Mouse (Mus musculus) right cerebral cortex, adult 2 months (tissue): Measurements from ENCODE around the gene Ifngr2.

ENCODE experiments used
- DNase-seq, 2 experiments: peaks; one replicate each; pipeline ENCODE4 v3.0.0; 2021 to 2022; ENCODE audit warnings: low spot score in 2 of 2

Gene Ifngr2

GRCm38 (mm10) chr16:91609501-91610245, 62.8 kb downstream of the Ifngr2 start:
- DNase-seq: no peak

DNA sequence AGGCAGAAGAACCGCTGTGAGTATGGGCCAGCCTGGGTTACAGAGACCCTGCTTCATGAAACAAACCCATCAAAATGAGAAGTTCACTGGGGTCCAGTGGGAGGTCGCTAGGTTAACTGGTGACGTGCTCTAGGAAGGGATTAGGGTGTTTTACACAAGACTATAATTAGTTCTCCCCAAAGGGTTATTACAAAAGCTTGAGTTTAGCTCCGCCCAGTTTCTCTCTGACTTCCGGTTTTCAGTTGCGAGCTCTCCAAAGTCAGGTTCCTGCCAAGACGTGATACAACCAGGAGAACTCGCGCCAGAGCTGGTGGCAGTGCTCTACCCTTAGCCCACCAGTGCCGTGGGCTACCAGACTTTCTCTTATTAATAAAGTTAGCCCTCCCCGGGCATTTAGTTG, 64.4 kb downstream of the Ifngr2 start:
- DNase-seq: no peak

DNA sequence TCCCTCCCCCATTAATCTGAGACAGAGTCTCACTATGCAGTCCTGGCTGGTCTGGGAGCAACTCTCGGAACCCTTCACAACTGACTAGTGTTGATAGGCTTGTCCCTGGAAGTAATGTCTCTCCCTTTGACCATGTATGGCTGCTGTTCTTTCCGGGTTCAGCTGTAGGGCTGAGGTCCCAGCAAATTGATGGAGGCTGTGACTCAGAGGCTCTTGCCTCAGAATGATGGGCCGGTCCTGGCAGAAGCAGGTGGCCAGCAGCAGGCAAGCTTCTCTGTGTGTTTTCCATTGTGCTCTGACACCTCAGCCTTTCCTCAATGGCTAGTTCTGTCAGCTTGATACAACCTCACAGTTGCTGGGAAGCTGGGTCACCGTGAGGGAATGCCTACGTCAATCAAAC, 65.7 kb downstream of the Ifngr2 start:
- DNase-seq: no peak

DNA sequence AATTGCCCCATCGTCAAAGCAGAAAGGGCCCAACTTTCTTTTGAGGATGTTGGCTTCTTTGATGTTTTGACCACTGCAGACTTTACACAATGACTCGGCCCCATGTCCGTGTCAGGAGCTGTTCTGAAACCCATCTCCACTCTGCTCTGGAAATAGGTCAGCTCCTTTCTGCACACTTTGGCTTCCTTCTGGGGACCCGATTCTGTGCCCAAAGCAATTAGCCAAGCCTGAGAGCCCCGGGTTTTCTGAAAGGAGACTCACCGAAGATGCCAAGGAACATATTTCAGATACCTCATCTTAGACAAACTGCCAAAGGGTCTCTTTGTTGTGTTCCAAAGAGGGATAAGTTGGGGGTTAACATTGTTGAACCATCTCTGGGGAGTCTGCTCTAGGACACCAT, 67.7 kb downstream of the Ifngr2 start:
- DNase-seq: no peak
